Mouse (Mus musculus) bone marrow macrophage, adult 2 months (primary cell): Measurements from ENCODE around the gene Edrf1.

ENCODE experiments used
- CTCF ChIP-seq: IDR thresholded peaks from 2 replicates; pipeline ENCODE4 v1.5.1; 2012; ENCODE audit warnings: low read depth, mild to moderate bottlenecking, low read length, moderate library complexity
- POLR2A ChIP-seq: IDR thresholded peaks from 2 replicates; pipeline ENCODE4 v1.6.1; 2012; ENCODE audit warnings: mild to moderate bottlenecking, low read depth, low read length, borderline replicate concordance

- no peak for TF ChIP-seq CTCF
- TF ChIP-seq POLR2A = no peak
Observed at GRCm38 (mm10) chr7:133683626-133684025, 46.3 kb downstream of the Edrf1 start.
